In genomic region chr13:64362139-64362538, GRCm38 (mm10) we compare ENCODE assay signal across 30 mouse cellular contexts. TPM values are rescaled to one million over a fixed set of nuclear protein-coding genes. Genes with fewer than 3 reads are reported as not detected.
DNase-seq lines count a peak whose midpoint lies in the region; ATAC-seq and TF ChIP-seq lines count a peak whose summit lies in the region.
"Had no signal": no experiment of that assay in that cellular context is flagged by ENCODE, and none has a peak within 500 bp of the region (broad histone marks: within the 10 kb centered on the region; RNA-seq: fewer than 3 reads in every experiment).

No protein-coding gene starts in this region.

- TF ChIP-seq POLR2A in liver, adult 2 months (IDR thresholded peaks at IDR 0.05; ENCODE audit: extremely low read depth, insufficient read depth, low read length) = no peak

- no peaks in the 10 kb centered on the region for H3K27me3 ChIP-seq in heart, embryonic 10.5 days (ENCODE audit: insufficient read depth, poor library complexity, severe bottlenecking)
- no peaks in the 10 kb centered on the region for H3K27me3 ChIP-seq in liver, adult 2 months (ENCODE audit: control insufficient read depth, insufficient read depth, low read length)
- H3K27me3 ChIP-seq in intestine, postnatal 0 days (replicated peaks; ENCODE audit: control insufficient read depth, insufficient read depth, low read length) = no peaks in the 10 kb centered on the region
- H3K27me3 ChIP-seq: CH12.LX; embryonic facial prominence, embryonic 13.5 days; forebrain, embryonic 12.5 days; forebrain, embryonic 15.5 days; heart, embryonic 12.5 days; heart, embryonic 15.5 days; Patski had no signal

- no peak overlapping the region for H3K27ac ChIP-seq in heart, embryonic 10.5 days
- H3K27ac ChIP-seq in liver, adult 2 months (replicated peaks; ENCODE audit: insufficient read depth, low read depth, low read length) = 0 out of 2 replicates have a peak overlapping the region, but pooled peaks have one; percentile 18
- no peak overlapping the region for H3K27ac ChIP-seq in intestine, postnatal 0 days (ENCODE audit: low read depth, low read length)
- H3K27ac ChIP-seq: embryonic facial prominence, embryonic 10.5 days; embryonic facial prominence, embryonic 13.5 days; forebrain, embryonic 12.5 days; forebrain, embryonic 15.5 days; heart, adult 2 months; heart, embryonic 15.5 days; hindbrain, embryonic 14.5 days; hindbrain, postnatal 0 days had no signal

- H3K4me2 ChIP-seq in intestine, postnatal 0 days (replicated peaks; ENCODE audit: low read depth) = no peak overlapping the region
- H3K4me2 ChIP-seq: embryonic facial prominence, embryonic 13.5 days; forebrain, embryonic 12.5 days; forebrain, embryonic 15.5 days; heart, embryonic 12.5 days; heart, embryonic 15.5 days; hindbrain, embryonic 14.5 days had no signal

- intact Hi-C loops in heart, postnatal 25 days (cut with DNase I) = no loop called here

- no peak overlapping the region for H3K9ac ChIP-seq in liver, adult 2 months (ENCODE audit: low read depth, low read length)
- no peak overlapping the region for H3K9ac ChIP-seq in intestine, postnatal 0 days (ENCODE audit: low read depth, low read length)
- H3K9ac ChIP-seq: embryonic facial prominence, embryonic 13.5 days; forebrain, embryonic 12.5 days; forebrain, embryonic 15.5 days; heart, embryonic 12.5 days; heart, embryonic 15.5 days; hindbrain, embryonic 14.5 days had no signal

- no peaks in the 10 kb centered on the region for H3K4me1 ChIP-seq in heart, embryonic 10.5 days
- peaks cover 20% of the 10 kb centered on the region for H3K4me1 ChIP-seq in liver, adult 2 months (ENCODE audit: control insufficient read depth, insufficient read depth, low read length)
- H3K4me1 ChIP-seq in intestine, postnatal 0 days (replicated peaks; ENCODE audit: control insufficient read depth, insufficient read depth, low read length) = no peaks in the 10 kb centered on the region
- H3K4me1 ChIP-seq: embryonic facial prominence, embryonic 10.5 days; embryonic facial prominence, embryonic 13.5 days; forebrain, embryonic 12.5 days; forebrain, embryonic 15.5 days; heart, embryonic 12.5 days; heart, embryonic 15.5 days had no signal

- ATAC-seq in intestine, postnatal 0 days = peak; percentile 12; the same call in 1 of the 2 replicates
- ATAC-seq: forebrain, embryonic 15.5 days; hindbrain, postnatal 0 days; inflammation-experienced regulatory T-cells, adult 6 months; Patski had no signal

- no peaks in the 10 kb centered on the region for H3K79me2 ChIP-seq in liver, adult 2 months (ENCODE audit: control insufficient read depth, insufficient read depth, low read length)

- peaks cover 49% of the 10 kb centered on the region for H3K36me3 ChIP-seq in heart, embryonic 10.5 days
- H3K36me3 ChIP-seq in liver, adult 2 months (ENCODE audit: control insufficient read depth, insufficient read depth, low read length) = peaks cover 48% of the 10 kb centered on the region
- H3K36me3 ChIP-seq in intestine, postnatal 0 days (ENCODE audit: control insufficient read depth, insufficient read depth) = peaks cover 38% of the 10 kb centered on the region

- H3K9me3 ChIP-seq in heart, embryonic 10.5 days = no peaks in the 10 kb centered on the region
- no peaks in the 10 kb centered on the region for H3K9me3 ChIP-seq in intestine, postnatal 0 days (ENCODE audit: control insufficient read depth)
- H3K9me3 ChIP-seq: embryonic facial prominence, embryonic 10.5 days; embryonic facial prominence, embryonic 13.5 days; forebrain, embryonic 12.5 days; forebrain, embryonic 15.5 days; G1E; heart, embryonic 12.5 days; heart, embryonic 15.5 days had no signal

- TF ChIP-seq CTCF in liver, adult 2 months (IDR thresholded peaks at IDR 0.05; ENCODE audit: low read depth, low read length) = no peak
- no peak for TF ChIP-seq CTCF in intestine, postnatal 0 days (IDR thresholded peaks at IDR 0.05; ENCODE audit: low read depth)

- 88% methylated on average over 6 of the region's 6 CpGs for WGBS in heart, embryonic 10.5 days
- 74% methylated on average over 6 of the region's 6 CpGs for WGBS in liver, adult 2 months
- WGBS in intestine, postnatal 0 days = 87% methylated on average over 6 of the region's 6 CpGs

- DNase-seq in heart, embryonic 10.5 days (ENCODE audit: low spot score) = peak; percentile 46
- no peak for DNase-seq in heart, postnatal 25 days (ENCODE audit: low spot score)
- no peak for DNase-seq in liver, adult 2 months (ENCODE audit: extremely low read depth, low read depth, low spot score)
- no peak for DNase-seq in liver
- DNase-seq in adrenal gland, postnatal 25 days = no peak
- DNase-seq: adrenal gland, postnatal 10 days; B cell, adult 2 months; cerebellum, adult 11 months; cerebellum, adult 2 months; cerebellum, adult 9-11 months; cerebellum, postnatal 25 days; embryo, embryonic 11 days; gastrocnemius, postnatal 25 days; heart, adult 2 months; heart, postnatal 10 days; heart, postnatal 4 days had no signal

- no peak overlapping the region for H3K4me3 ChIP-seq in heart, embryonic 10.5 days
- no peak overlapping the region for H3K4me3 ChIP-seq in liver, adult 2 months (ENCODE audit: insufficient read depth, low read depth, low read length)
- no peak overlapping the region for H3K4me3 ChIP-seq in intestine, postnatal 0 days (ENCODE audit: low read depth, low read length)
- H3K4me3 ChIP-seq: embryonic facial prominence, embryonic 10.5 days; embryonic facial prominence, embryonic 13.5 days; erythroblast, embryonic 14.5 days; forebrain, embryonic 12.5 days; forebrain, embryonic 15.5 days; heart, adult 2 months; heart, embryonic 12.5 days; heart, embryonic 15.5 days had no signal

RNA-seq across cellular contexts. Expression of gene Ctsl, which starts 8.6 kb away (rescaled TPM):
- polyA plus RNA-seq in heart, embryonic 10.5 days (2016; fragmentation: Nextera tagmentation; extraction: Ambion mirVana) = 240 and 241 TPM in 2 replicates
- 100 to 1,000 TPM; 227 to 243 TPM for total RNA-seq in heart, postnatal 25 days (2021)
- total RNA-seq in liver, adult 2 months (2014; rRNA removed) = 624 and 654 TPM in 2 replicates
- polyA plus RNA-seq in liver, adult 2 months (2012; rRNA removed) = 252 and 300 TPM in 2 replicates
- 1,058 and 1,193 TPM in 2 replicates for polyA plus RNA-seq in intestine, postnatal 0 days (2015; fragmentation: Nextera tagmentation; extraction: Ambion mirVana)
- total RNA-seq in adrenal gland, postnatal 25 days (2021) = 784 and 797 TPM in 2 replicates

RNA-seq across cellular contexts. Expression of gene Aaed1, which starts 49.6 kb away (rescaled TPM):
- 58.6 and 60.3 TPM in 2 replicates for polyA plus RNA-seq in heart, embryonic 10.5 days (2016; fragmentation: Nextera tagmentation; extraction: Ambion mirVana)
- 10 to 100 TPM; 56.6 to 60.1 TPM for total RNA-seq in heart, postnatal 25 days (2021)
- total RNA-seq in liver, adult 2 months (2014; rRNA removed) = 83.4 and 84.2 TPM in 2 replicates
- 20.8 and 21.1 TPM in 2 replicates for polyA plus RNA-seq in liver, adult 2 months (2012; rRNA removed)
- 28.9 and 29.9 TPM in 2 replicates for polyA plus RNA-seq in intestine, postnatal 0 days (2015; fragmentation: Nextera tagmentation; extraction: Ambion mirVana)
- 47.8 and 54.8 TPM in 2 replicates for total RNA-seq in adrenal gland, postnatal 25 days (2021)
